Mouse (Mus musculus) gastrocnemius, adult 18-20 months (tissue): ENCODE measurements around the gene Wwp2. TPM values are rescaled to one million over a fixed set of nuclear protein-coding genes. Genes with fewer than 3 reads are reported as not detected.

Experiments
- microRNA-seq: library from miRNA; unstranded; fragments of <30 nt; microRNA quantifications from one replicate; pipeline ENCODE4 v1.2.0, GENCODE M21; 2021
- total RNA-seq, 2 experiments: library from RNA; stranded (reverse); gene quantifications; 2 replicates each; pipeline ENCODE4 v1.2.3; 2021

The Wwp2 gene
- total RNA-seq, 2 experiments from 2014 or later, result 13.8 to 14.2 TPM

Small RNAs within 50 kb of the gene (microRNA-seq; reads per million reads assigned to microRNA genes)
- gene Mir140, result 2,427 reads per million, percentile 88 among the genes with 10 or more reads in this experiment

Other genes starting within 250 kb of the Wwp2 start
- gene Nfat5, start 142.9 kb upstream of the Wwp2 start, total RNA-seq, result 10 to 100 TPM; 16.4 to 23.6 TPM
- 10 to 100 TPM; 28.9 to 45.2 TPM for gene Nqo1, start 33.2 kb upstream of the Wwp2 start, total RNA-seq
- gene Nob1, start 11.3 kb upstream of the Wwp2 start, total RNA-seq, result 10 to 100 TPM; 21.4 to 27.5 TPM
- gene Psmd7, start 152.1 kb downstream of the Wwp2 start, total RNA-seq, result 100 to 1,000 TPM; 151 to 163 TPM